Mouse (Mus musculus) MEL (cell line): Measurements from ENCODE around the gene Pcx.

Source experiments
- GABPA ChIP-seq: IDR thresholded peaks from 2 replicates; pipeline ENCODE4 v1.6.1; 2012; ENCODE audit warnings: low read depth, mild to moderate bottlenecking, inconsistent platforms, low read length, improper control_type of control experiment, moderate library complexity
- POLR2A ChIP-seq, 2 experiments: IDR thresholded peaks; 2 replicates each; pipeline ENCODE4 v1.6.1; 2011 to 2012; ENCODE audit warnings: low read length in 2 of 2, mild to moderate bottlenecking in 2 of 2, control low read depth in 1 of 2, improper control_type of control experiment in 1 of 2, low read depth in 1 of 2, moderate library complexity in 1 of 2; ENCODE audit not compliant: control insufficient read depth in 1 of 2, insufficient read depth in 1 of 2, poor library complexity in 1 of 2
- POLR2AphosphoS2 ChIP-seq: IDR thresholded peaks from 2 replicates; pipeline ENCODE4 v1.6.1; 2011; ENCODE audit warnings: low read length, improper control_type of control experiment

- TF ChIP-seq POLR2AphosphoS2 (no peak), POLR2A (IDR thresholded peaks at IDR 0.05; ENCODE audit: control insufficient read depth in 1 of 2, insufficient read depth in 1 of 2, low read depth in 1 of 2, low read length in 2 of 2, poor library complexity in 1 of 2) (no peak), GABPA (no peak)
Measured at GRCm38 (mm10) chr19:4618183-4618582, 107.9 kb downstream of the Pcx start.
